Mouse (Mus musculus): Measurements from ENCODE around the gene Cbx6. TPM values are rescaled to one million over a fixed set of nuclear protein-coding genes. Genes with fewer than 3 reads are reported as not detected.
"Not testable (repeated sequence)": the region's sequence is repeated elsewhere in the genome, so short reads cannot be mapped to it uniquely, and the experiment has no call there.

Cbx6 gene
- polyA plus RNA-seq, 2 experiments from 2014 or later, result 8.4 to 15.1 TPM

GRCm38 (mm10) chr15:79829431-79829830 is 5.1 kb downstream of the Cbx6 start:
- no peak for ATAC-seq

- ATAC-seq, result no peak
These were observed 6.0 kb downstream of the Cbx6 start for GRCm38 (mm10) chr15:79828366-79829035.

- ATAC-seq, result no peak
These were observed 6.7 kb downstream of the Cbx6 start for GRCm38 (mm10) chr15:79827778-79828210.

- no peak for ATAC-seq
These were observed 7.3 kb downstream of the Cbx6 start for GRCm38 (mm10) chr15:79827061-79827777.

- ATAC-seq, result no peak
These were observed 8.1 kb downstream of the Cbx6 start for GRCm38 (mm10) chr15:79826221-79826935.

- no peak for ATAC-seq
These were observed 9.2 kb downstream of the Cbx6 start for GRCm38 (mm10) chr15:79825146-79825825.

- no peak for ATAC-seq
These were observed 10.8 kb downstream of the Cbx6 start for GRCm38 (mm10) chr15:79823588-79824280.

- no peak for ATAC-seq
These were observed 12.0 kb downstream of the Cbx6 start for GRCm38 (mm10) chr15:79822265-79823199.

- ATAC-seq, result no peak
These were observed 16.2 kb downstream of the Cbx6 start for GRCm38 (mm10) chr15:79818325-79818724.

GRCm38 (mm10) chr15:79813666-79814258 is 20.7 kb downstream of the Cbx6 start:
- ATAC-seq, result no peak

- not testable (repeated sequence) for ATAC-seq
These were observed 21.6 kb downstream of the Cbx6 start for GRCm38 (mm10) chr15:79812840-79813239.

- no peak for ATAC-seq
These were observed 23.5 kb downstream of the Cbx6 start for GRCm38 (mm10) chr15:79810997-79811396.

- ATAC-seq, result no peak
These were observed 24.4 kb downstream of the Cbx6 start for GRCm38 (mm10) chr15:79810061-79810460.

- ATAC-seq, result no peak
These were observed 25.8 kb downstream of the Cbx6 start for GRCm38 (mm10) chr15:79808658-79809057.

- ATAC-seq, result no peak
These were observed 26.4 kb downstream of the Cbx6 start for GRCm38 (mm10) chr15:79808114-79808513.

- ATAC-seq, result no peak
These were observed 27.4 kb downstream of the Cbx6 start for GRCm38 (mm10) chr15:79807050-79807449.

- no peak for ATAC-seq
These were observed 29.2 kb downstream of the Cbx6 start for GRCm38 (mm10) chr15:79805246-79805645.

GRCm38 (mm10) chr15:79804352-79805071 is 30.0 kb downstream of the Cbx6 start, which contains the start of gene Nptxr:
Nptxr (minus strand) TSS chr15:79804766.
- no peak for ATAC-seq

- no peak for ATAC-seq
These were observed 30.7 kb downstream of the Cbx6 start for GRCm38 (mm10) chr15:79803533-79804351.

Measured in activated CD4-positive, CD25-positive, alpha-beta regulatory T cell, adult 4 months (primary cell).